Mouse (Mus musculus) ES-E14 (cell line): Measurements from ENCODE around the gene Crb1. TPM values are rescaled to one million over a fixed set of nuclear protein-coding genes. Genes with fewer than 3 reads are reported as not detected.

Experiments
- DNase-seq: peaks from one replicate; pipeline ENCODE4 v3.0.0-alpha.2; 2013; ENCODE audit warnings: low read depth, low spot score
- H3K27ac ChIP-seq: 2 replicates; pipeline ENCODE4 v1.5.1; 2012; ENCODE audit warnings: low read depth, mild to moderate bottlenecking, low read length, moderate library complexity, mixed read lengths; ENCODE audit not compliant: poor library complexity, insufficient read depth, severe bottlenecking
- H3K36me3 ChIP-seq: 2 replicates; pipeline ENCODE4 v1.6.1; 2012; ENCODE audit warnings: mild to moderate bottlenecking, low read length, moderate library complexity, mixed read lengths; ENCODE audit not compliant: control insufficient read depth, poor library complexity, insufficient read depth, severe bottlenecking
- H3K4me1 ChIP-seq, 2 experiments: fragments of 150-350 bp in 1 of 2; sonication (generic) in 1 of 2; 2 replicates each; pipeline ENCODE4 v1.6.1; 2012; ENCODE audit warnings: low read length in 2 of 2, mild to moderate bottlenecking in 1 of 2, mixed read lengths in 1 of 2; ENCODE audit not compliant: control insufficient read depth in 2 of 2, insufficient read depth in 2 of 2, poor library complexity in 1 of 2
- H3K4me3 ChIP-seq, 2 experiments: fragments of 150-350 bp in 1 of 2; sonication (generic) in 1 of 2; 2 replicates each; pipeline ENCODE4 v1.5.1; 2012; ENCODE audit warnings: low read length in 2 of 2, low read depth in 1 of 2, mild to moderate bottlenecking in 1 of 2, mixed read lengths in 1 of 2; ENCODE audit not compliant: insufficient read depth in 1 of 2, poor library complexity in 1 of 2, severe bottlenecking in 1 of 2
- H3K9ac ChIP-seq: 2 replicates; pipeline ENCODE4 v1.6.1; 2012; ENCODE audit warnings: low read depth, mild to moderate bottlenecking, low read length, mixed read lengths; ENCODE audit not compliant: poor library complexity, insufficient read depth, severe bottlenecking
- H3K9me3 ChIP-seq: fragments of 150-350 bp; sonication (generic); 2 replicates; pipeline ENCODE4 v1.6.1; 2012; ENCODE audit warnings: low read depth, mild to moderate bottlenecking, low read length; ENCODE audit not compliant: control insufficient read depth, insufficient read depth
- CHD2 ChIP-seq: IDR thresholded peaks from 2 replicates; pipeline ENCODE4 v1.6.1; 2014; ENCODE audit warnings: mild to moderate bottlenecking, low read depth, low read length, inconsistent platforms
- HCFC1 ChIP-seq: IDR thresholded peaks from 2 replicates; pipeline ENCODE4 v1.6.1; 2012; ENCODE audit warnings: low read length, inconsistent platforms, borderline replicate concordance; ENCODE audit not compliant: insufficient read depth
- MAFK ChIP-seq: IDR thresholded peaks from 2 replicates; pipeline ENCODE4 v1.6.1; 2014; ENCODE audit warnings: mild to moderate bottlenecking, low read depth, low read length, inconsistent platforms; ENCODE audit not compliant: insufficient read depth
- ZC3H11A ChIP-seq: IDR thresholded peaks from 2 replicates; pipeline ENCODE4 v1.6.1; 2012; ENCODE audit warnings: low read depth, mild to moderate bottlenecking, inconsistent platforms, low read length, borderline replicate concordance
- ZNF384 ChIP-seq: IDR thresholded peaks from 2 replicates; pipeline ENCODE4 v1.6.1; 2012; ENCODE audit warnings: low read depth, low read length, inconsistent platforms
- in situ Hi-C, 2 experiments: fragments of 600-800 bp; cut with MboI; formaldehyde crosslinking; loops; one replicate each; pipeline ENCODE4 v1.15.1; 2025; ENCODE audit warnings: low sequenced_read_pairs in 2 of 2, inconsistent platforms in 1 of 2; ENCODE audit not compliant: unreplicated experiment in 2 of 2
- total RNA-seq: library from RNA; depleted of rRNA; stranded (reverse); fragments of 300-350 nt; gene quantifications from 2 replicates; pipeline ENCODE4 v1.2.3, GENCODE M21; 2012

The Crb1 gene
- total RNA-seq, 1 experiment = 0.18 TPM

GRCm38 (mm10) chr1:139252041-139252440, 124.9 kb downstream of the Crb1 start:
- in situ Hi-C loops = no loop called here
- Histone ChIP-seq H3K4me1 (no peaks in the 10 kb centered on the region), H3K4me3 (no peak overlapping the region), H3K9ac (no peak overlapping the region), H3K36me3 (no peaks in the 10 kb centered on the region), H3K27ac (no peak overlapping the region), H3K9me3 (no peaks in the 10 kb centered on the region)
- DNase-seq = no peak
- no peak for TF ChIP-seq MAFK
- no peak for TF ChIP-seq ZNF384
- no peak for TF ChIP-seq CHD2
- no peak for TF ChIP-seq HCFC1
- TF ChIP-seq ZC3H11A = no peak

- Histone ChIP-seq H3K4me3 (no peak overlapping the region), H3K9me3 (no peaks in the 10 kb centered on the region), H3K36me3 (no peaks in the 10 kb centered on the region), H3K4me1 (no peaks in the 10 kb centered on the region), H3K27ac (no peak overlapping the region), H3K9ac (no peak overlapping the region)
- in situ Hi-C loops = no loop called here
- TF ChIP-seq ZC3H11A (no peak), MAFK (no peak), CHD2 (no peak), HCFC1 (no peak), ZNF384 (no peak)
- no peak for DNase-seq
These were observed 127.7 kb downstream of the Crb1 start for GRCm38 (mm10) chr1:139249159-139249558.

DNA sequence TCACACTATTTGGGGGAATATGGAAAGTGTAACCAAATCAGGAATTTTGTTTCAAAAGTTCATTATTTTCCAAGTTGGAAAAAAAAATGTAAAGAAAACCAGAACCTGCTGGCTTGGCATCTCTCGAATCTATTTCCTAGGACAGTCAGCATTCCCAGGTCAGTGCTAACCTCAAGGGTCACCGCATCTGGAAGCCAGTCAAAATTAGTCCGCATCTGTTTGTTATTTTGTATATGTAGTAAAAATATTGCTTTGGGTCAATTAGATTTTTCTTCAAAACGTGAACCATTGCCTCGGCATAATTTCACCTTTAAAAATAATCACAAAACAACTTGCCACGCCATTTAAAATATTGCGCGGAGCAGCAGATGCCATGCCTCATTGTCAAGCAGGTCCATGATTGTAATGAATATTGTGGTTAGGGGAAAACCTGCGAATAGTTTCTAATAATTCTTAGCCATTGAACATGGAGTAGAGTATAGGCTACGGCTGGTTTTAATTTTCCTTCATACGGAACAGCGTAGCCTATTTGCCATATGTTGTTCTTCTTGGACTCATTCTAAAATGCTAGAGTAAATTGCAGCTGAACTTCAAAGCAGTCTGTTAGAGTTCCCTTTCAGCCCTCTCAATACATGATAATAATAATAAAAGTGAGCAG, 130.0 kb downstream of the Crb1 start:
- DNase-seq = no peak
- Histone ChIP-seq H3K36me3 (no peaks in the 10 kb centered on the region), H3K4me1 (no peaks in the 10 kb centered on the region), H3K4me3 (no peak overlapping the region), H3K27ac (no peak overlapping the region), H3K9ac (no peak overlapping the region), H3K9me3 (no peaks in the 10 kb centered on the region)
- in situ Hi-C loops = no loop called here
- TF ChIP-seq HCFC1 = no peak
- no peak for TF ChIP-seq ZNF384
- TF ChIP-seq MAFK = no peak
- no peak for TF ChIP-seq ZC3H11A
- no peak for TF ChIP-seq CHD2

DNA sequence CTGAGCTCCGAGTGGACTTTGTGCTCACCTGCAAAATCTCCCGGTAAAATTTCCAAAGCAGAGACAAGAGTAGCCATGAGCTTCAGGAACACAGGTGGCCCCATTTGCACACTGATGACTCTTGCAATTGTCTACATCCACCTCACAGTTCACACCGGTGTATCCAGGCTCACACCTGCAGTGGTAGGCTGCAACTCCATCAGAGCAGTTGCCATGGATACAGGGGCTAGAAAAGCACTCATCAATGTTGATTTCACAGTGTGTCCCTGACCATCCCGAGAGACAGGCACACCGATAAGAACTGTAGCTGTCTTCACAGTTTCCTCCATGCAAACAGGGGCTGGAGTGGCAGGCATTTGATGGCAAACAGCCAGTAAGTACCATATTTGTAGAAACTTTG, 140.1 kb downstream of the Crb1 start:
- in situ Hi-C loops = no loop called here
- H3K36me3 ChIP-seq = no peaks in the 10 kb centered on the region
- H3K27ac ChIP-seq = no peak overlapping the region
- H3K4me3 ChIP-seq = no peak overlapping the region
- H3K9me3 ChIP-seq = no peaks in the 10 kb centered on the region
- no peak overlapping the region for H3K9ac ChIP-seq
- no peak for DNase-seq
- no peak for TF ChIP-seq ZNF384
- no peak for TF ChIP-seq MAFK
- TF ChIP-seq ZC3H11A = no peak
- TF ChIP-seq CHD2 = no peak
- TF ChIP-seq HCFC1 = no peak
- no peaks in the 10 kb centered on the region for H3K4me1 ChIP-seq
